Mouse (Mus musculus) ES-CJ7 (cell line): ENCODE results near the gene Nadk.
A peak's percentile ranks its signal among the peaks of the same experiment; 100 is the strongest.

Source experiments
- DNase-seq: peaks from one replicate; pipeline ENCODE4 v3.0.0; 2011; ENCODE audit warnings: low read depth, low spot score

Nadk gene

GRCm38 (mm10) chr4:155561661-155562442 lies at the start of gene Nadk:
TSS of gene Nadk (plus strand) at chr4:155562378.
- peak; percentile 56 for DNase-seq

GRCm38 (mm10) chr4:155514810-155515209 lies 47.4 kb upstream of the Nadk start:
- DNase-seq: no peak

- no peak for DNase-seq
Measured at GRCm38 (mm10) chr4:155517948-155518517, 44.1 kb upstream of the Nadk start.

- no peak for DNase-seq
Measured at GRCm38 (mm10) chr4:155522327-155522726, 39.9 kb upstream of the Nadk start.

GRCm38 (mm10) chr4:155525751-155526150 lies 36.4 kb upstream of the Nadk start:
- no peak for DNase-seq

- no peak for DNase-seq
Measured at GRCm38 (mm10) chr4:155529294-155529693, 32.9 kb upstream of the Nadk start.

GRCm38 (mm10) chr4:155549993-155550392 lies 12.2 kb upstream of the Nadk start:
- DNase-seq: no peak

- DNase-seq: no peak
Measured at GRCm38 (mm10) chr4:155550446-155550845, 11.7 kb upstream of the Nadk start.

- no peak for DNase-seq
Measured at GRCm38 (mm10) chr4:155551073-155551472, 11.1 kb upstream of the Nadk start.

GRCm38 (mm10) chr4:155552917-155553532 lies 9.2 kb upstream of the Nadk start:
- DNase-seq: no peak

- no peak for DNase-seq
Measured at GRCm38 (mm10) chr4:155554880-155555279, 7.3 kb upstream of the Nadk start.

GRCm38 (mm10) chr4:155555464-155555863 lies 6.7 kb upstream of the Nadk start:
- DNase-seq: no peak

- DNase-seq: no peak
Measured at GRCm38 (mm10) chr4:155559454-155559853, 2.7 kb upstream of the Nadk start.

- DNase-seq: no peak
Measured at GRCm38 (mm10) chr4:155560932-155561331, 1.2 kb upstream of the Nadk start.

GRCm38 (mm10) chr4:155562725-155563399 lies 684 bp downstream of the Nadk start:
- DNase-seq: no peak

- DNase-seq: peak; percentile 99
Measured at GRCm38 (mm10) chr4:155563400-155564231, 1.4 kb downstream of the Nadk start.

- DNase-seq: peak; percentile 38
Measured at GRCm38 (mm10) chr4:155564315-155565069, 2.3 kb downstream of the Nadk start.

GRCm38 (mm10) chr4:155566555-155566954 lies 4.4 kb downstream of the Nadk start:
- no peak for DNase-seq

GRCm38 (mm10) chr4:155568170-155568569 lies 6.0 kb downstream of the Nadk start:
- DNase-seq: no peak

GRCm38 (mm10) chr4:155568632-155569370 lies 6.6 kb downstream of the Nadk start:
- DNase-seq: no peak
